Mouse (Mus musculus) B cell, adult 62 days (primary cell): ENCODE results near the gene Ebp. TPM values are rescaled to one million over a fixed set of nuclear protein-coding genes. Genes with fewer than 3 reads are reported as not detected.

Source experiments
- total RNA-seq: library from RNA; stranded (reverse); gene quantifications from 4 replicates; pipeline ENCODE4 v1.2.4, GENCODE M21; 2023

Gene Ebp
- 23.1 to 33.3 TPM (median 30.1 TPM) in 4 replicates for total RNA-seq

DNA sequence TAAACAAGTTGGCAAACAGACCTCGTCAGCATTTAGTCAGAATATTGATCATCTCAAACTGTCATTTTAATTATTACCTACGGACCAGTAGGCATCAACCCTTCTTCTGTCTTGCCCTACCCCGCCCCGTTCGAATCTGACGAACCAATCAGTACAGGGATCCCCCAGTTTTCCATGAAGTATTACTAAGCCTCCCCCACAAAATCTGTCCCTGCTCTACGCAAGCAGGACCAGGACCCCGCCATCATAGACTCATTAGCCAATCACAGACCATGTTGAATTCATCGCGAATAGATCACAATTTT lies at the start of gene Ebp:
Gene Ebp, minus strand, starts transcription at position 94 of the 305 bp plus-strand sequence.

GRCm38 (mm10) chrX:8206015-8206693 lies 12.8 kb upstream of the Ebp start, which contains the start of gene Porcn:
Gene Porcn, minus strand, starts transcription at chrX:8206525.

DNA sequence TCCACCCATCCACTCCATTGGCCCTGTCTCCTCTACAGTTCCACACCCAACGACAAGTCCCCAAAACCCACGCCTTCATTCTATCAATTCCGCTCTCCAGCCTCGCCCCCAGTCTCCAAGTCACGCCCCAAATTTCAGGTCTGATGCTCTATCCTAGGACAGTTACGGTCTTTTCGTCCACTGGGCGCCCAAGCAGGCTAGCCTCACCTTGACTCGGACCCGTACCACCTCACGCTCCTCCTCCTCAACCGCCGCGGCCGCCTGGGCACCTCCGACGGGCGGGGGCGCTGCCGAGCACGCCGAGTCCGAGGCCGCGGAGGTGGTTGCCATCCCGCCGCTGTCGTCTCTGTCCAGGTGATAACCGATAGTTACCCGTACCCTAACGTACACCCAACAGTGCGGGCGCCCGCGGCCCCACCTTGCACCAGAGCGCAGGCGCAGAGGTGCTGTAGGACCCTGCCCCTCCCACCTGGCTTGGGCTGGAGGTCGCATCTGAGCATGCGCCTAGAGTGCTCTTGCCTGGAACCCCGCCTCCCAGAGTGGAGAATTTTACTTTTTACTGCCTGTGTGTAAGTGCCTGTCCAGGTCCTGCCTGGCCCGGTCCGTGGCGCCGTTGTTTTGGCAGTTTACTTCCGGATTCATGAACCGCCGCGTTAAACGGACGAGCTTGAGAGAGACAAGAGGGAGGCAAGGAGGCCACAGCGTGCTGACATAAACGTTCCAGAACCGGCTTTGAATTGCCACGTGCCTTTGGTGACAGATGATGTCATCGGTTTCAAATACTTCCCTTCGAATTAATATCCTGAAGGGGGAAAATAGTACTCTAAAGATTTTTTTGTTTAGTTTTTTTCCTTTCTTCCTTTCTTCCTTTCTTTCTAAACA lies 17.6 kb downstream of the Ebp start, which contains the start of gene Tbc1d25:
Gene Tbc1d25, minus strand, starts transcription at position 678 of the 882 bp plus-strand sequence.

DNA sequence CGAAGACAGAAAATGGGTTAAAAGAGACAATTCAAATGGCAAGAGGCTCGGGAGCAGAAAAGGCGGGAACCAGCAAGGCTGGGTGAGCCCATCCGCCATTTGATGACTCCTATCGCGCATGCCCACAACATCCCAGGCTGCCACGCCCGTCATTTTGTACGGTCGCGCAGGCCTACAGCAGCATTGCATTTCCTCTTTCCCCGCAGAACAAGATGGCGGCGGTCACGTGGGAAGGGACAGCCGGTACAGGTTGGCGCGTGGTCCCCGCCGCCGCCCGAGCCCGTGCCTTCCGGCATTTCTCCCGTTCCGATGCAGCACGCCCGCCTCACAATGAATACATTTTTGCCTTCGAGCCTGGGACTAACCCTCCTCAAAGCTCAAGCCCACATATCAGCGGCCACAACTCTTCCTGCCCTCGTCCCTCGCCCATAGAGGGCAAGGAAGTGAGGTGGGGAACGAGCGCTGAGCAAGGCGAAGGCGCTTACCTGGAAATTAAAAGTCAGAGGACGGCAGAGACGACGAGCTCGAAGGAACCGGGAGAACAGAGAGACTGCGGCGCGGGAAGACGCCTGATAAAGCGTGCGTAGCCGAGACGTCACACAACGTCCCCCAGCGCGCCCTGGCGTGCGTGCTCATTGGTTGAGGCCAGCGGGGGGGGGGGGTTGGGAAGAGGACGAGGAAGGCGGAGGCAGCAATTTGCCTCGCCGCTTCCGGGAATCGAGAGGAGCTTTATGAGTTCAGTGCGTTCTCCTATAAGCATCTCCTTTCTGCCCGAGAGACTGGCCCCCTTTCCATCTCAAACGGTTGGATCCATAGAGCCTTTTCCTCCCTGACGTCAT lies 47.9 kb downstream of the Ebp start, which contains the start of gene Rbm3:
Gene Rbm3, minus strand, starts transcription at position 728 of the 839 bp plus-strand sequence.

Other genes starting within 250 kb of the Ebp start
- gene Hdac6, start 245.6 kb downstream of the Ebp start, total RNA-seq: 15.9 to 26.0 TPM (median 21.4 TPM) in 4 replicates
- not detected in 4 replicates for gene Gata1, start 215.4 kb downstream of the Ebp start, total RNA-seq
- not detected in 4 replicates for gene Glod5, start 175.0 kb downstream of the Ebp start, total RNA-seq
- 25.6 to 28.5 TPM (median 27.7 TPM) in 4 replicates for gene Suv39h1, start 118.8 kb downstream of the Ebp start, total RNA-seq
- 123 to 128 TPM (median 127 TPM) in 4 replicates for gene Was, start 103.0 kb downstream of the Ebp start, total RNA-seq
- 32.4 to 39.9 TPM (median 35.9 TPM) in 4 replicates for gene Wdr13, start 60.6 kb downstream of the Ebp start, total RNA-seq
- gene Rbm3, start 47.6 kb downstream of the Ebp start, total RNA-seq: 695 to 785 TPM (median 740 TPM) in 4 replicates
- 19.7 to 22.6 TPM (median 20.8 TPM) in 4 replicates for gene Tbc1d25, start 17.3 kb downstream of the Ebp start, total RNA-seq
- 0.46 TPM in 1 of 4 replicates, not detected in the others for gene Porcn, start 13.0 kb upstream of the Ebp start, total RNA-seq
- gene Ftsj1, start 58.9 kb upstream of the Ebp start, total RNA-seq: 12.3 to 19.3 TPM (median 16.9 TPM) in 4 replicates
- 0.30 TPM in 1 of 4 replicates, not detected in the others for gene Slc38a5, start 77.6 kb upstream of the Ebp start, total RNA-seq
- gene Ssxb10, start 133.9 kb upstream of the Ebp start, total RNA-seq: not detected in 4 replicates
- not detected in 4 replicates for gene Ssxb9, start 173.5 kb upstream of the Ebp start, total RNA-seq
- gene Ssxb1, start 219.8 kb upstream of the Ebp start, total RNA-seq: not detected in 4 replicates